Mouse (Mus musculus) left cerebral cortex, postnatal 10 days (tissue): ENCODE data around the gene Chd4. TPM values are rescaled to one million over a fixed set of nuclear protein-coding genes. Genes with fewer than 3 reads are reported as not detected.

Source experiments
- DNase-seq, 2 experiments: peaks; one replicate each; pipeline ENCODE4 v3.0.0; 2021 to 2022; ENCODE audit warnings: low spot score in 2 of 2, mixed read lengths in 1 of 2; ENCODE audit errors: extremely low spot score in 1 of 2
- intact Hi-C: fragments of 180-260 bp; cut with DNase I; formaldehyde crosslinking; loops from one replicate; pipeline ENCODE4 v1.15.1; 2025
- microRNA-seq: library from miRNA; unstranded; fragments of <30 nt; microRNA quantifications from one replicate; pipeline ENCODE4 v1.2.0, GENCODE M21; 2022
- total RNA-seq, 2 experiments: library from RNA; stranded (reverse); gene quantifications; 2 replicates each; pipeline ENCODE4 v1.2.3; 2021

Chd4 gene
- total RNA-seq, 2 experiments from 2014 or later, result 147 to 157 TPM

DNA sequence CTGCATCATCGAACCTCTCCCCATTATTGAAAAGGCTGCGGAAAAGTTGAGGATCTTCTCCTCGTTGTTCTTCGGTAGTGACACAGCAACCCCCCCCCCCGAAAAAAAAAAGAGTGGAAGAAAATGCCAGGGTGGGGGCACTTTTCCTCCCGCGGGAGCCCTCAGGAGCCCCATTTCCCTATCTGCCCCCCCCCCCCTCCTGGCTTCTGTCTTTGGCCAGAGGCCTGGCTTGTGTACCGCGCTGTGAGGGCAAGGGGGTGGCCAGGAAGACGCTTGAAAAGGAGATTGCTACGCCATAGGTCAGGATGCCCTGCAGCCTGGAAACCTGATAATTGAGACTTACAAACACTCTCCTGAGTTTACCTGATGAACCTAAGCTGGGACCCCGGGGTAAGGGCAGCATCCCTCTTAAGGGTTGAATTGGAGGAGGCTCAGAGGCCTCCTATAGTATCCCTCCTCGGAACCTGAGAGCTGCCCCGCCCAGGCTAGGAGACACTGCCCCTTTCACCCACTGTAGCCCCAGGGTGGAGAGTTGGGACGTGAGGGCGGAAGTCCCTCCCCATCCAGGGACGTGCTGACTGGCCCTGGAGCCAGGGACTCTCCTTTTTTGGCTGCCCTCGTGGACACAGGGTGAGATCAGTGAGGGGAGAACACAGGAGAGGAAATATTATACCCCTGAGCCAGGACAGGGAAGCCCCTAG lies 70.4 kb downstream of the Chd4 start, which contains the start of gene Gapdh:
Gene Gapdh, minus strand, starts transcription at position 417 of the 701 bp plus-strand sequence.
- intact Hi-C loops, result loop anchor here (2.0 kb wide), 1 partner anchor 25 kb away; the partner anchor contains the start of genes Mrpl51 and Ncapd2
- DNase-seq, result peak in 1 of 2 experiments; percentile 85

GRCm38 (mm10) chr6:125166861-125167650 lies 71.3 kb downstream of the Chd4 start:
- peak in 1 of 2 experiments; percentile 58 for DNase-seq
- intact Hi-C loops, result loop anchor here (2.0 kb wide), 1 partner anchor 24 kb away; the partner anchor contains the start of genes Mrpl51 and Ncapd2

DNA sequence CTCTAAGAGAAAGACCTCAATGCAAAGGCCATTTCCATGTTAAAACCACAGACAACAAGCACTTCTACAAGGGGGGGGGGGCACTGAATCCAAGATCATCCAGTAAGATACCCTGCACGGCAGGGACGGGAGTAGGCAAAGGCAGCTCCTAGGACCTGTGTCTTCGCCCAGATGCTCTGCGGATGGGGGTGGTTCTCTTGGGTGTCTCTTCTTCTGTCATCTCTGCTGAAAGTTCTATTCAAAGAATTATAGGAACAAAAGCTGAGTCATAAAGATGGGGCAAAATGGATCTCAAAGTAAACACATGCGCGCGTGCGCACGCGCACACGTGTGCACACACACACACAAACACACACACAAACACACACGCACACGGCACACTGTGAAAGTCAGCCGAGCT lies 72.3 kb downstream of the Chd4 start:
- intact Hi-C loops, result no loop called here
- DNase-seq, result no peak

DNA sequence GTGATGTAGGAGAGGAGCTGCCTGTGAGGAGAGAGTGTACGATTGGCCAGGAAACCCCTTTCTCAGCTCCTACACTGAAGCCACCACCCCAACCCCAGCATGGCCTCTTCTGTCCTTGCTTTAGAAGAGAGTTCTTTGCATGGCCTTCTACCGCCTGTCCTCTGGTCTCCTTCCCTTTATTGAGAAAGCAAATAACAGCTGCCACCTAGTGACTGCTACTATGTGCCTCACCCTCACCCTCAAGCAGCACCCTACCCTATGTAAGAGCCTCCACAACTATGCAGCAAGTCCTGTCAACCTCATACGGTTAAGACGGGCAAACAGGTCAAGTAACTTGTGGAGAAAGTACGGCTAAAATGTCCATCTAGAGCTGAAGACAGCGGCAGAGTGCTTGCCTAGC lies 74.4 kb downstream of the Chd4 start:
- DNase-seq, result no peak
- intact Hi-C loops, result no loop called here

DNA sequence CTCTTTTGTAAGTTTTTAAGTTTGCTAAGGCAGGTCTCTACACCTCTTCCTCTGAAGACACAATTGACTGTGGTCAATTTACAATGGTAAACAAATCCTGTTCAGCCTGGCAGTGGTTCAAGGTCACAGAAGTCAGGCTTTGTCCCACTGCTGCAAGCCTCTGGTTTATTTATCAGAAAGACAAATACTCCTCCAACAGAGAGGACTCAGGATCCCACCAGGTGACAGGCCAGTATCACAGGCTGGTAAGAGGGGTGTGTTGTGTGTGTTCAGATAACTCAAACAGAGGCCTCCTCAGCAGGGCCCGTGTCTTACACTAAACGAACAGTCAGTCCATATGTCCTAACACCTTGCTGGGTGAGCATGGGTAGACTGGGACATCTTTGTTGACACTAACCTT lies 76.7 kb downstream of the Chd4 start:
- intact Hi-C loops, result no loop called here
- no peak for DNase-seq

DNA sequence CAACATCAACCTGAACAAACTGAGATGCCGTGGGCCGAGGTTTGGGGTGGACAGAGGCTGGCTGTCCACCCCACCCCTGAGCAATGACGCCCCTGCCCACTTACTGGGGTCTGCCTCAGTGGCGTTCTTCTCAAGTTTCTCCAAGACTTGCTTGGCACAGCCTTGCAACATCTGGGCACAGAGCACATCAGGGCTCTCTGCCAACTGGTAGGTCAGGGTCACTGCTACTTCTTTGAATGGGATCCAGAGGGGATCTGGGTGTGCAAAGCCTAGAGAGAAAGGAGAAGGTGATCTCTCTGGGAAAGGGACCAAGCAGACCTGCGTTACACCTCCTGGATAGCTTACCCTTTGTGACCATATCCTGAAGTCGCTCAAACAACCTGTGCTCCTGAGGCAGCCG lies 77.5 kb downstream of the Chd4 start:
- intact Hi-C loops, result no loop called here
- no peak for DNase-seq

DNA sequence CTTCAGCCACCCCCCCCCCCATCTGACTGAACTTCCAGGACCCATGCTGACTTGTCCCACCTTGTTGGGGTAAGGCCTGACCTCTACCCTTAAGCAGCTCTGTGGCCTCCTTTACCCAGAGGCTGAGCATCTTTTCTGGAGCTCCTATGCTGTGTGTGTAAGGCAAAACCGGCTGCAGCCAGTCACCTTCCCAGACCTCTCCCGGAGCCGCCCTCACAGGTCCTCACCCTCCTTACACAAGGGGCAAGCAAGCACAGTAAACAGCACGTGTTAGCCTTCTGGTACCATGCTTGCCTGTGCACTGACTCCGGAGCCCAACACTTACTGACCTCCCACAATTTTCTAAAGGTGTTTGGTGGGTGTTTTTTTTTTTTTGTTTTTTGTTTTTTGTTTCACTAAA lies 79.7 kb downstream of the Chd4 start:
- DNase-seq, result no peak
- intact Hi-C loops, result no loop called here

DNA sequence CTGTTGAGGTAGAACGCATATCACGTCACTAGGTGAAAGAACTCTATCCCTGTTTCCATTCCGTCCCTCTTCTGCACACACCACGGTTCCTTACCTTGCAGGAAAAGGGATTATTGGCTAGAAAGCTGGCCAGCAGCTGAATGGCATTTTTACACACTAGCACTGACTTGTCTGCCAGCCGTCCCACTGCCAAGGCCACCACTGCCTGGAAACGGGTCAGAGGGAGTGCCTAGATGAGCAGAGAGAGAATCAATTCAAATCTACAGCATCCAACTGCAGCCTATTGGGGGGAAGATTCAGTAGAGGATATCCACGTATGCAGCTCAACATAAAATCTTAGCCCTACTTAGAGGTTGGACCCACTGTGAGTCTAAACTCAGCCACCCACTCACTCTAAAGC lies 83.8 kb downstream of the Chd4 start:
- no peak for DNase-seq
- intact Hi-C loops, result no loop called here

Small RNA genes lying within 50 kb of the gene (microRNA-seq; reads per million reads assigned to microRNA genes)
- gene Mir7045, result 0.86 reads per million

Other genes starting within 250 kb of the Chd4 start
- 10 to 100 TPM; 30.7 to 32.5 TPM for gene P3h3, start 238.2 kb upstream of the Chd4 start, total RNA-seq
- gene Gpr162, start 232.0 kb upstream of the Chd4 start, total RNA-seq, result 100 to 1,000 TPM; 214 to 216 TPM
- 1 to 10 TPM; 1.2 to 3.7 TPM for gene Cd4, start 207.8 kb upstream of the Chd4 start, total RNA-seq
- gene Lag3, start 184.3 kb upstream of the Chd4 start, total RNA-seq, result 1 to 10 TPM; 1.4 to 1.5 TPM
- 1,000 to 10,000 TPM; 1,368 to 1,394 TPM for gene Ptms, start 175.9 kb upstream of the Chd4 start, total RNA-seq
- gene Mlf2, start 164.6 kb upstream of the Chd4 start, total RNA-seq, result 100 to 1,000 TPM; 597 to 610 TPM
- gene Cops7a, start 130.4 kb upstream of the Chd4 start, total RNA-seq, result 100 to 1,000 TPM; 115 to 116 TPM
- gene Pianp, start 99.3 kb upstream of the Chd4 start, total RNA-seq, result 100 to 1,000 TPM; 116 TPM
- gene Zfp384, start 86.8 kb upstream of the Chd4 start, total RNA-seq, result 10 to 100 TPM; 41.0 to 41.2 TPM
- gene Ing4, start 56.2 kb upstream of the Chd4 start, total RNA-seq, result 10 to 100 TPM; 56.9 to 59.9 TPM
- 1 to 10 TPM; 8.0 to 8.7 TPM for gene Acrbp, start 46.3 kb upstream of the Chd4 start, total RNA-seq
- gene Lpar5, start 28.1 kb upstream of the Chd4 start, total RNA-seq, result 1 to 10 TPM in 1 of 2 experiments, under 1 TPM in 1; 0.45 to 1.0 TPM
- gene Nop2, start 35.9 kb downstream of the Chd4 start, total RNA-seq, result 10 to 100 TPM; 32.4 to 35.6 TPM
- 10 to 100 TPM; 38.7 to 40.2 TPM for gene Iffo1, start 49.3 kb downstream of the Chd4 start, total RNA-seq
- 1,000 to 10,000 TPM; 1,896 to 1,966 TPM for gene Gapdh, start 70.5 kb downstream of the Chd4 start, total RNA-seq
- gene Ncapd2, start 95.7 kb downstream of the Chd4 start, total RNA-seq, result 10 to 100 TPM; 31.7 to 32.7 TPM
- gene Mrpl51, start 95.8 kb downstream of the Chd4 start, total RNA-seq, result 10 to 100 TPM; 70.1 to 78.7 TPM
- gene Vamp1, start 119.6 kb downstream of the Chd4 start, total RNA-seq, result 10 to 100 TPM; 25.7 to 26.5 TPM
- gene Tapbpl, start 135.9 kb downstream of the Chd4 start, total RNA-seq, result 1 to 10 TPM; 2.4 to 2.5 TPM
- not detected for gene Cd27, start 141.0 kb downstream of the Chd4 start, total RNA-seq
- gene Tuba3a, start 190.1 kb downstream of the Chd4 start, total RNA-seq, result not detected
- gene Ltbr, start 217.9 kb downstream of the Chd4 start, total RNA-seq, result 1 to 10 TPM; 9.4 to 9.7 TPM
- gene Scnn1a, start 224.7 kb downstream of the Chd4 start, total RNA-seq, result 1 to 10 TPM; 2.0 to 2.3 TPM